Comparison of ENCODE assay signal across 20 mouse cellular contexts in the genomic region with DNA sequence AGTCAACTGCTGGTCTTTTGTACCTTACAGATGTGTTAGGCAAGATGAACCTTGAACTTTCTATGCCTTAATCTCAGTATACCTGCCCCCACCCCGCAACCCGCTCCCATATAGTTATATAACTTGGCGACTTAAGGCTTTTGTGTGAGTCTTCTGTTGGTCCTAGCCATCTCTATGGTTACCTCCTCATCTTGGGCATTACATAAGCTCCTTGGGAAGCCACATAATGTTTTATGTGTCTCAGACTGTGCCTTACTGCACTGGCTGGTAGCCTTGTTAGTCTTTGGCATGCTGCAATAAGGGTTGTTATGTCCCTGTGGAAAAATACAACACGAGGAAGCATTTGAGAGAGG. TPM values are rescaled to one million over a fixed set of nuclear protein-coding genes. Genes with fewer than 3 reads are reported as not detected.
"Had no signal": no experiment of that assay in that cellular context is flagged by ENCODE, and none has a peak within 500 bp of the region (broad histone marks: within the 10 kb centered on the region; RNA-seq: fewer than 3 reads in every experiment).

No protein-coding gene starts in this region.

- H3K9me3 ChIP-seq: kidney, embryonic 15.5 days; liver, embryonic 12.5 days; megakaryocyte, embryonic 14.5 days; midbrain, embryonic 15.5 days; neural tube, embryonic 12.5 days; stomach, embryonic 15.5 days had no signal

- ATAC-seq: liver, embryonic 12.5 days; midbrain, embryonic 15.5 days had no signal

- H3K36me3 ChIP-seq: kidney, embryonic 15.5 days; liver, embryonic 12.5 days; midbrain, embryonic 15.5 days; neural tube, embryonic 12.5 days; stomach, embryonic 15.5 days had no signal

- DNase-seq: lung, postnatal 4 days; spleen, adult 18-20 months; thymus, adult 2 months had no signal

- H3K4me2 ChIP-seq: kidney, embryonic 15.5 days; liver, embryonic 12.5 days; midbrain, embryonic 11.5 days; midbrain, embryonic 15.5 days; neural tube, embryonic 12.5 days; stomach, embryonic 15.5 days had no signal

- H3K4me1 ChIP-seq: liver, embryonic 12.5 days; megakaryocyte, embryonic 14.5 days; neural tube, embryonic 12.5 days; stomach, embryonic 15.5 days had no signal

- H3K9ac ChIP-seq: kidney, embryonic 15.5 days; liver, embryonic 12.5 days; midbrain, embryonic 15.5 days; neural tube, embryonic 12.5 days; stomach, embryonic 15.5 days had no signal

- H3K27me3 ChIP-seq: kidney, embryonic 15.5 days; liver, embryonic 12.5 days; midbrain, embryonic 15.5 days; neural tube, embryonic 12.5 days; stomach, embryonic 15.5 days had no signal

- H3K4me3 ChIP-seq: kidney, embryonic 15.5 days; left cerebral cortex, adult 2 months; liver, embryonic 12.5 days; megakaryocyte, embryonic 14.5 days; midbrain, embryonic 15.5 days; neural tube, embryonic 12.5 days; stomach, embryonic 15.5 days had no signal

- H3K27ac ChIP-seq: kidney, embryonic 15.5 days; left cerebral cortex, adult 2 months; liver, embryonic 12.5 days; midbrain, embryonic 15.5 days; neural tube, embryonic 12.5 days; stomach, embryonic 15.5 days had no signal

RNA-seq across cellular contexts. Expression of gene 1700020N01Rik, which starts 39.3 kb away (rescaled TPM):
- total RNA-seq: layer of hippocampus, postnatal 25 days; left cerebral cortex, adult 2 months; left cerebral cortex, postnatal 14 days; monocyte, adult 5-6 weeks; neutrophil, adult 5-6 weeks had no signal
- polyA plus RNA-seq: intestine, embryonic 14.5 days; kidney, embryonic 15.5 days; limb, embryonic 11.5 days; liver, embryonic 12.5 days; liver, embryonic 16.5 days; lung, embryonic 16.5 days; midbrain, embryonic 11.5 days; midbrain, embryonic 15.5 days; neural tube, embryonic 12.5 days; stomach, embryonic 15.5 days; urinary bladder, adult 2 months had no signal
